Comparison of ENCODE assay signal across 22 mouse cellular contexts in the genomic region with DNA sequence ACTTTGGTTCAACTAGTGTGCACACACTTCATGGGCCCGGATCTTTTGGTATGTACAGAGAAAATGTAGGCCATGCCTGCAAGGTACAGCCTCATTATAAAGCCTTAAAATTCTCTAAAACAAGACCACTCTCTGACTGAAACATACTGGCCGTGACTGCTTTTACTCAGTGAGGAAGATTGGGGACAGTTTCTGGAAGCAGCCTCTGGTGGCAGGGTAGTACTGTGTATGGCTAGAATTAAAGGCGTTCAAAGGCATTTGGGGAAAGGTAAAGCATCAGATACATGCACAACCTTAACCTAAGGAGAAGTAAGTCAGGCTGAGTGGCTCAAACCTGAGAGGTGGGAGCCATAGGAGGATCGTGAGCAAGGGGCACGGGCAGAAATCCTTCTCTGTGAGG.
A peak's percentile ranks its signal among the peaks of the same experiment; 100 is the strongest.
DNase-seq lines count a peak whose midpoint lies in the region; ATAC-seq lines count a peak whose summit lies in the region.
"Had no signal": no experiment of that assay in that cellular context is flagged by ENCODE, and none has a peak within 500 bp of the region (broad histone marks: within the 10 kb centered on the region; RNA-seq: fewer than 3 reads in every experiment).

No protein-coding gene starts in this region.

- 80% methylated on average over 5 of the region's 5 CpGs for WGBS in forebrain, embryonic 16.5 days
- whole genome bisulfite sequencing in forebrain, embryonic 13.5 days = 65% methylated on average over 5 of the region's 5 CpGs
- 56% methylated on average over 5 of the region's 5 CpGs for WGBS in heart, embryonic 16.5 days
- WGBS in hindbrain, embryonic 16.5 days = 72% methylated on average over 5 of the region's 5 CpGs
- WGBS in midbrain, embryonic 15.5 days = 62% methylated on average over 5 of the region's 5 CpGs

- peaks cover 8% of the 10 kb centered on the region; the same call in 1 of the 2 replicates for H3K27me3 ChIP-seq in forebrain, embryonic 16.5 days (replicated peaks; ENCODE audit: control insufficient read depth, insufficient read depth, low read length)
- H3K27me3 ChIP-seq in forebrain, embryonic 13.5 days = peaks cover 12% of the 10 kb centered on the region; the same call in 1 of the 2 replicates
- H3K27me3 ChIP-seq in heart, embryonic 16.5 days (ENCODE audit: control insufficient read depth, insufficient read depth, low read length) = no peaks in the 10 kb centered on the region
- no peaks in the 10 kb centered on the region for H3K27me3 ChIP-seq in hindbrain, embryonic 16.5 days (replicated peaks; ENCODE audit: control insufficient read depth, insufficient read depth, low read length)
- H3K27me3 ChIP-seq in midbrain, embryonic 15.5 days (replicated peaks) = no peaks in the 10 kb centered on the region
- H3K27me3 ChIP-seq: heart, embryonic 15.5 days; limb, embryonic 12.5 days; stomach, embryonic 15.5 days had no signal

- no peaks in the 10 kb centered on the region; the same call in 1 of the 2 replicates for H3K4me1 ChIP-seq in forebrain, embryonic 16.5 days (replicated peaks; ENCODE audit: control insufficient read depth, insufficient read depth, low read length)
- H3K4me1 ChIP-seq in forebrain, embryonic 13.5 days = peaks cover 9% of the 10 kb centered on the region; the same call in 1 of the 2 replicates
- peaks cover 4% of the 10 kb centered on the region; the same call in 1 of the 2 replicates for H3K4me1 ChIP-seq in heart, embryonic 16.5 days (ENCODE audit: control insufficient read depth, insufficient read depth, low read length)
- H3K4me1 ChIP-seq in hindbrain, embryonic 16.5 days (ENCODE audit: control insufficient read depth, insufficient read depth, low read depth, low read length) = no peaks in the 10 kb centered on the region
- peaks cover 9% of the 10 kb centered on the region; the same call in 1 of the 2 replicates for H3K4me1 ChIP-seq in midbrain, embryonic 15.5 days
- H3K4me1 ChIP-seq: limb, embryonic 12.5 days; stomach, embryonic 15.5 days had no signal

- no peaks in the 10 kb centered on the region for H3K36me3 ChIP-seq in forebrain, embryonic 16.5 days (ENCODE audit: control insufficient read depth, insufficient read depth)
- no peaks in the 10 kb centered on the region for H3K36me3 ChIP-seq in forebrain, embryonic 13.5 days (ENCODE audit: poor library complexity, severe bottlenecking)
- H3K36me3 ChIP-seq in heart, embryonic 16.5 days (ENCODE audit: control insufficient read depth, insufficient read depth) = no peaks in the 10 kb centered on the region
- no peaks in the 10 kb centered on the region for H3K36me3 ChIP-seq in hindbrain, embryonic 16.5 days (ENCODE audit: control insufficient read depth, insufficient read depth, low read length)
- no peaks in the 10 kb centered on the region for H3K36me3 ChIP-seq in midbrain, embryonic 15.5 days (replicated peaks)
- H3K36me3 ChIP-seq: embryonic facial prominence, embryonic 10.5 days; heart, embryonic 15.5 days; limb, embryonic 12.5 days; stomach, embryonic 15.5 days had no signal

- H3K9ac ChIP-seq in forebrain, embryonic 16.5 days (replicated peaks; ENCODE audit: low read depth, low read length) = no peak overlapping the region
- H3K9ac ChIP-seq in forebrain, embryonic 13.5 days = no peak overlapping the region
- no peak overlapping the region for H3K9ac ChIP-seq in heart, embryonic 16.5 days (ENCODE audit: low read length)
- H3K9ac ChIP-seq in hindbrain, embryonic 16.5 days (ENCODE audit: low read depth, low read length) = no peak overlapping the region
- H3K9ac ChIP-seq in midbrain, embryonic 15.5 days = no peak overlapping the region
- H3K9ac ChIP-seq: heart, embryonic 15.5 days; limb, embryonic 12.5 days; liver, postnatal 0 days; stomach, embryonic 15.5 days had no signal

- no peak overlapping the region for H3K27ac ChIP-seq in forebrain, embryonic 16.5 days (ENCODE audit: low read length)
- H3K27ac ChIP-seq in forebrain, embryonic 13.5 days = no peak overlapping the region
- no peak overlapping the region for H3K27ac ChIP-seq in heart, embryonic 16.5 days (ENCODE audit: low read length)
- peak overlapping the region; percentile 14; the same call in 1 of the 2 replicates for H3K27ac ChIP-seq in hindbrain, embryonic 16.5 days (ENCODE audit: low read depth, low read length)
- peak overlapping the region; percentile 36; the same call in 1 of the 2 replicates for H3K27ac ChIP-seq in midbrain, embryonic 15.5 days
- H3K27ac ChIP-seq: embryonic facial prominence, embryonic 10.5 days; heart, embryonic 15.5 days; limb, embryonic 12.5 days; macrophage; stomach, embryonic 15.5 days had no signal

- no peak for DNase-seq in heart, adult 18-20 months
- no peak for DNase-seq in right cerebral cortex, postnatal 25 days
- DNase-seq: cerebellum, adult 11 months; cerebellum, postnatal 10 days; gastrocnemius, postnatal 36 days; kidney, postnatal 36 days; liver, postnatal 0 days; thymus, postnatal 25 days had no signal

- ATAC-seq in forebrain, embryonic 16.5 days = 0 out of 2 replicates have a peak, but pooled peaks have one; percentile 17
- no peak for ATAC-seq in forebrain, embryonic 13.5 days
- no peak for ATAC-seq in heart, embryonic 16.5 days (replicated peaks; ENCODE audit: extremely low read depth, insufficient read depth, low FRiP score)
- peak; percentile 50; the same call in 1 of the 2 replicates for ATAC-seq in hindbrain, embryonic 16.5 days
- peak; percentile 42 for ATAC-seq in midbrain, embryonic 15.5 days (replicated peaks)
- ATAC-seq: intestine, postnatal 0 days; liver, postnatal 0 days; lung, postnatal 0 days had no signal

- no peak overlapping the region for H3K4me3 ChIP-seq in forebrain, embryonic 16.5 days (replicated peaks; ENCODE audit: low read length)
- H3K4me3 ChIP-seq in forebrain, embryonic 13.5 days = no peak overlapping the region
- H3K4me3 ChIP-seq in heart, embryonic 16.5 days (ENCODE audit: low read length) = no peak overlapping the region
- H3K4me3 ChIP-seq in hindbrain, embryonic 16.5 days (ENCODE audit: low read length) = no peak overlapping the region
- H3K4me3 ChIP-seq in midbrain, embryonic 15.5 days = no peak overlapping the region
- H3K4me3 ChIP-seq: embryonic facial prominence, embryonic 10.5 days; heart, embryonic 15.5 days; limb, embryonic 12.5 days; myocyte; stomach, embryonic 15.5 days had no signal

- no peak overlapping the region for H3K4me2 ChIP-seq in forebrain, embryonic 16.5 days (ENCODE audit: low read length)
- H3K4me2 ChIP-seq in forebrain, embryonic 13.5 days = no peak overlapping the region
- peak overlapping the region; percentile 22; the same call in 1 of the 2 replicates for H3K4me2 ChIP-seq in heart, embryonic 16.5 days (ENCODE audit: low read depth, low read length)
- no peak overlapping the region for H3K4me2 ChIP-seq in hindbrain, embryonic 16.5 days (ENCODE audit: low read length)
- H3K4me2 ChIP-seq in midbrain, embryonic 15.5 days = no peak overlapping the region
- H3K4me2 ChIP-seq: heart, embryonic 15.5 days; limb, embryonic 12.5 days; liver, embryonic 11.5 days; stomach, embryonic 15.5 days had no signal

- no peaks in the 10 kb centered on the region for H3K9me3 ChIP-seq in forebrain, embryonic 16.5 days (ENCODE audit: control insufficient read depth, low read length)
- H3K9me3 ChIP-seq in forebrain, embryonic 13.5 days (replicated peaks) = no peaks in the 10 kb centered on the region
- H3K9me3 ChIP-seq in heart, embryonic 16.5 days (replicated peaks; ENCODE audit: control insufficient read depth, low read length) = no peaks in the 10 kb centered on the region
- H3K9me3 ChIP-seq in hindbrain, embryonic 16.5 days (ENCODE audit: control insufficient read depth, low read length) = no peaks in the 10 kb centered on the region
- H3K9me3 ChIP-seq in midbrain, embryonic 15.5 days = no peaks in the 10 kb centered on the region
- H3K9me3 ChIP-seq: embryonic facial prominence, embryonic 10.5 days; heart, embryonic 15.5 days; limb, embryonic 12.5 days; stomach, embryonic 15.5 days had no signal

Comparison
In these comparisons a context has a peak if more than half of its experiments do, and no peak if none do; other contexts are left out.
1. ATAC-seq: peak in forebrain, embryonic 16.5 days (single experiment), hindbrain, embryonic 16.5 days (single experiment) and midbrain, embryonic 15.5 days (single experiment); none in forebrain, embryonic 13.5 days (single experiment) and heart, embryonic 16.5 days (single experiment).
2. H3K27ac ChIP-seq: peak in hindbrain, embryonic 16.5 days (single experiment) and midbrain, embryonic 15.5 days (single experiment); none in forebrain, embryonic 16.5 days (single experiment), forebrain, embryonic 13.5 days (single experiment) and heart, embryonic 16.5 days (single experiment).